Mouse (Mus musculus): ENCODE data around the gene Etv1.
"Not testable (repeated sequence)": the region's sequence is repeated elsewhere in the genome, so short reads cannot be mapped to it uniquely, and the experiment has no call there.

The Etv1 gene

GRCm38 (mm10) chr12:38818320-38818719, 39.1 kb downstream of the Etv1 start:
- DNase-seq (ENCODE audit: low spot score), result no peak

GRCm38 (mm10) chr12:38820642-38821041, 41.5 kb downstream of the Etv1 start:
- DNase-seq (ENCODE audit: low spot score), result no peak

- DNase-seq (ENCODE audit: low spot score), result no peak
These were observed 45.2 kb downstream of the Etv1 start for GRCm38 (mm10) chr12:38824405-38824804.

- DNase-seq (ENCODE audit: low spot score), result no peak
These were observed 53.8 kb downstream of the Etv1 start for GRCm38 (mm10) chr12:38832981-38833380.

GRCm38 (mm10) chr12:38834581-38834980, 55.4 kb downstream of the Etv1 start:
- DNase-seq (ENCODE audit: low spot score), result no peak

- not testable (repeated sequence) for DNase-seq (ENCODE audit: low spot score)
These were observed 55.8 kb downstream of the Etv1 start for GRCm38 (mm10) chr12:38834986-38835385.

GRCm38 (mm10) chr12:38843801-38844295, 64.7 kb downstream of the Etv1 start:
- DNase-seq (ENCODE audit: low spot score), result no peak

- no peak for DNase-seq (ENCODE audit: low spot score)
These were observed 68.5 kb downstream of the Etv1 start for GRCm38 (mm10) chr12:38847500-38848261.

GRCm38 (mm10) chr12:38849994-38850393, 70.8 kb downstream of the Etv1 start:
- no peak for DNase-seq (ENCODE audit: low spot score)

GRCm38 (mm10) chr12:38854274-38854673, 75.1 kb downstream of the Etv1 start:
- DNase-seq (ENCODE audit: low spot score), result no peak

- no peak for DNase-seq (ENCODE audit: low spot score)
These were observed 75.6 kb downstream of the Etv1 start for GRCm38 (mm10) chr12:38854751-38855150.

GRCm38 (mm10) chr12:38859675-38860074, 80.5 kb downstream of the Etv1 start:
- no peak for DNase-seq (ENCODE audit: low spot score)

- no peak for DNase-seq (ENCODE audit: low spot score)
These were observed 81.3 kb downstream of the Etv1 start for GRCm38 (mm10) chr12:38860168-38861115.

- DNase-seq (ENCODE audit: low spot score), result no peak
These were observed 84.2 kb downstream of the Etv1 start for GRCm38 (mm10) chr12:38863395-38863794.

- DNase-seq (ENCODE audit: low spot score), result no peak
These were observed 85.0 kb downstream of the Etv1 start for GRCm38 (mm10) chr12:38863982-38864828.

GRCm38 (mm10) chr12:38874470-38874995, 95.4 kb downstream of the Etv1 start:
- DNase-seq (ENCODE audit: low spot score), result no peak

- DNase-seq (ENCODE audit: low spot score), result no peak
These were observed 125.3 kb downstream of the Etv1 start for GRCm38 (mm10) chr12:38904516-38904915.

GRCm38 (mm10) chr12:38906314-38906713, 127.1 kb downstream of the Etv1 start:
- no peak for DNase-seq (ENCODE audit: low spot score)

- DNase-seq (ENCODE audit: low spot score), result peak; percentile 4
These were observed 127.6 kb downstream of the Etv1 start for GRCm38 (mm10) chr12:38906812-38907211.

- DNase-seq (ENCODE audit: low spot score), result no peak
These were observed 129.8 kb downstream of the Etv1 start for GRCm38 (mm10) chr12:38908947-38909346.

Data from ovary, postnatal 36 days (tissue).